Mouse (Mus musculus) forebrain, embryonic 12.5 days (tissue): ENCODE data around the gene Elmo2. TPM values are rescaled to one million over a fixed set of nuclear protein-coding genes. Genes with fewer than 3 reads are reported as not detected.

Source experiments
- ATAC-seq: fragments of 200-750 bp; cut with Nextera tagmentation; 2 replicates; pipeline ENCODE4 v1.8.0; 2017; ENCODE audit warnings: moderate TSS enrichment; ENCODE audit not compliant: low FRiP score
- H3K27ac ChIP-seq: fragments of 300-500 bp; sonication (generic); 2 replicates; pipeline ENCODE4 v1.5.1; 2016; ENCODE audit warnings: mild to moderate bottlenecking
- H3K27me3 ChIP-seq: fragments of 300-500 bp; sonication (generic); 2 replicates; pipeline ENCODE4 v1.6.1; 2016; ENCODE audit warnings: mild to moderate bottlenecking
- H3K36me3 ChIP-seq: fragments of 300-500 bp; sonication (generic); replicated peaks from 2 replicates; pipeline ENCODE4 v1.6.1; 2016; ENCODE audit warnings: mild to moderate bottlenecking
- H3K4me1 ChIP-seq: fragments of 300-500 bp; sonication (generic); 2 replicates; pipeline ENCODE4 v1.6.1; 2016
- H3K4me2 ChIP-seq: fragments of 300-500 bp; sonication (generic); 2 replicates; pipeline ENCODE4 v1.6.1; 2016; ENCODE audit warnings: mild to moderate bottlenecking, moderate library complexity
- H3K4me3 ChIP-seq: fragments of 300-500 bp; sonication (generic); replicated peaks from 2 replicates; pipeline ENCODE4 v1.5.1; 2016; ENCODE audit warnings: mild to moderate bottlenecking
- H3K9ac ChIP-seq: fragments of 300-500 bp; sonication (generic); 2 replicates; pipeline ENCODE4 v1.6.1; 2016; ENCODE audit warnings: mild to moderate bottlenecking
- H3K9me3 ChIP-seq: fragments of 300-500 bp; sonication (generic); 2 replicates; pipeline ENCODE4 v1.6.1; 2016
- WGBS: fragments of 180-500 bp; shearing (Covaris S2); methylation state at CpG from one replicate; pipeline ENCODE4 v1.1.7; 2016; 5-methylcytosine and 5-hydroxymethylcytosine counted together
- polyA plus RNA-seq: library from polyadenylated mRNA; unstranded; fragments of >200 nt; fragmentation: Nextera tagmentation; extraction: Ambion mirVana; gene quantifications from 2 replicates; pipeline ENCODE4 v1.2.1, GENCODE M21; 2016

The Elmo2 gene
- polyA plus RNA-seq, 1 experiment from 2014 or later, result 94.6 TPM

DNA sequence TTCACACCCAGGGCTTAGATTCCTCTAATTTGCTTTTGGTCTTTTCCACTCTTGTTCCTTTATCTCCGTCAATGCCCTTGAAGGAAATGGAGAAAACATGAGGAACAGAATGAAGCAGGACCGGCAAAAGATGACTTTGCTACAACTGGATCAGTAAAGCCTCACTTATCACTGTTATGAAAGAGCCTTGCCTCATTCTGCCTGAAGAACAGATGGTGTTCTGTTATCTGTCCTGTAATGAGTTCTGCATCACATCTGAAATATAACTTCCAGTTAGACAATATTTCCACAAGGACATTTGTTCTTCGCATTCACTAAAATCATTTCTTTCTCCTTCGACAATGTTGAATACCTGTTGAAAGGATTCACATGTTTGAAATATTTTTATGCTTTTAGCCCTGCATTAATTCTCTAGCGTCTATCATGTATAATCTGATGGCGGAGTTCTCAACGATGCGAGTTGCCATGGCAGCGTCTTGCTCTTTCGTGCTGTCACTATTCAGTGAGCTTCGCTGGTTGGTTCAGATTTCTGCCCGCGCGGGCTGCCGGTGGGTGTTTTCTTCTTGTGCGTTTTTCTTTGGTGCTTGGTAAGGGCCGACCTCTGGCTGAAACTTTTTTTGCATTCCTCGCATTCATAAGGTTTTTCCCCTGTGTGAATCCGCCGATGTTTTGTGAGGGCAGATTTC lies 25.7 kb upstream of the Elmo2 start:
- Histone ChIP-seq H3K9ac (no peak overlapping the region), H3K4me1 (no peaks in the 10 kb centered on the region), H3K36me3 (peaks cover 26% of the 10 kb centered on the region), H3K4me3 (no peak overlapping the region), H3K27ac (no peak overlapping the region), H3K4me2 (no peak overlapping the region), H3K27me3 (no peaks in the 10 kb centered on the region), H3K9me3 (peaks cover 27% of the 10 kb centered on the region)
- WGBS, result 91% methylated on average over 20 of the region's 20 CpGs
- ATAC-seq, result no peak

DNA sequence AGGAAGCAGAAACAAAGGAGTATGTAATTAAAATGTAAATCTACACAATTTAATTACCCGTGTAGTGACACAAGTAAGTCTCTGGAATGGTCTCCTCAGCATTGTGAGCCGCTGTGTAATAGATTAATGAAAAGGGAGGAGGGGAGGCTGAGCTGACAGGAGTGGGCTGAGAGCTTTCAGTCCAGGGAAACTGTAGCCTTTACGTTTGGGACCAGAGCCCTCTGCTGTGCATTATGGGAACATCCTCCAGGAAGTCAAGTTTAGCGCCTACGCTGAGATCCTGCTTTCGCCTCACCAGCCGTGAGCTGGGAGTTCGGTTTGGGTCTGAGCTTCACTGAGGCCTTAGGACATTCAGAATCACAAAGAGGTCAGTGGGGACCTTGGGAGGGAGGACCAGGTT lies 23.2 kb upstream of the Elmo2 start:
- H3K4me2 ChIP-seq, result no peak overlapping the region
- no peaks in the 10 kb centered on the region for H3K27me3 ChIP-seq
- peaks cover 26% of the 10 kb centered on the region for H3K36me3 ChIP-seq
- H3K9me3 ChIP-seq, result peaks cover 23% of the 10 kb centered on the region
- 24% methylated on average over 8 of the region's 8 CpGs for WGBS
- H3K9ac ChIP-seq, result no peak overlapping the region
- H3K27ac ChIP-seq, result no peak overlapping the region
- no peaks in the 10 kb centered on the region for H3K4me1 ChIP-seq
- H3K4me3 ChIP-seq, result no peak overlapping the region
- ATAC-seq, result 0 out of 2 replicates have a peak, but pooled peaks have one; percentile 39

DNA sequence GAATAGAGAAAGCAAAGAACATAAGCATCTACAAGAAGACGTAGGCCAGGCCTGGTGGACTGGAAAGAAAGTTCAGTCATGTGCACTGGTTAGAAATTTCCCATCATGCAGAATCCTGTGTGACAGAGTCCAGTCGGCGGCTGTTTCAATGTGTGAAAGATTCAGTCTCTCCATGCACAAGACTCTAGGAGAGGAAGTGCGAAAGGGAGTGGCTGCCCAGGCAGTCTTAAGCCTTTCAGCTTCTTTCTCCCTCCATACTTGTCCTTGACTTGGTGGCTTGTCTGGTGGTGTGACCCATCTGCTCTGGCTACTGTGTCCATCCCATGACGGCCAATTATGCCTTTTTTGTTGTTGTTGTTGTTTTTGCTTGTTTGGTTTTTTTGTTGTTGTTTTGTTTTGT lies 19.9 kb upstream of the Elmo2 start:
- Histone ChIP-seq H3K4me3 (no peak overlapping the region), H3K9ac (no peak overlapping the region), H3K36me3 (no peaks in the 10 kb centered on the region), H3K4me1 (no peaks in the 10 kb centered on the region), H3K4me2 (no peak overlapping the region), H3K27ac (no peak overlapping the region), H3K9me3 (no peaks in the 10 kb centered on the region; the same call in 1 of the 2 replicates), H3K27me3 (no peaks in the 10 kb centered on the region)
- ATAC-seq, result no peak
- 92% methylated on average over 5 of the region's 5 CpGs for WGBS

DNA sequence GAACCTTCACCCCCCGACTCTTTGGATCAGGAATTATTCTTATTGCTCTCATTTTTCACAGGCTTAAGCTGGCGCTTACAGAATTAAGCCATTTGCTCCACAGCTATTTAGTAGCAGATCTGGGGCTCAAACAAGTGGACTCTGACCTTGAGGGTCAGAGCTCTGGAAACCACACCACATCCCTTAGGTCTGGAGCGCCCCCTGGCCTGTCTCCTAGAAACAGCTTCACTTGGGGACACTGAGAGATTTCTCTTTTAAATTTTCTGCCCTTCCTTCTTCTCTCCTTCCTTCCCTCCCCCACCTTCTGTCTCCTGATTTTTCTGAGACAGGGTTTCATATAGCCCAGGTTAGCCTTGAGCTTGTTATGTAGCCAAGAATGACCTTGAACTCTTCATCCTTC lies 10.9 kb upstream of the Elmo2 start:
- Histone ChIP-seq H3K4me3 (no peak overlapping the region), H3K4me2 (no peak overlapping the region), H3K27me3 (0 out of 2 replicates have a peak, but pooled peaks cover 6% of the 10 kb centered on the region), H3K9ac (no peak overlapping the region), H3K4me1 (peaks cover 11% of the 10 kb centered on the region; the same call in 1 of the 2 replicates), H3K36me3 (no peaks in the 10 kb centered on the region), H3K27ac (no peak overlapping the region), H3K9me3 (no peaks in the 10 kb centered on the region)
- WGBS, result 27% methylated on average over 3 of the region's 3 CpGs
- ATAC-seq, result no peak

- Histone ChIP-seq H3K27me3 (peaks cover 16% of the 10 kb centered on the region), H3K4me3 (no peak overlapping the region), H3K36me3 (no peaks in the 10 kb centered on the region), H3K4me1 (peaks cover 15% of the 10 kb centered on the region), H3K9me3 (no peaks in the 10 kb centered on the region), H3K27ac (no peak overlapping the region), H3K9ac (no peak overlapping the region), H3K4me2 (no peak overlapping the region)
- ATAC-seq, result no peak
- WGBS, result 45% methylated on average over 14 of the region's 14 CpGs
Measured at GRCm38 (mm10) chr2:165332610-165333210, 6.4 kb upstream of the Elmo2 start.

GRCm38 (mm10) chr2:165329703-165330102 lies 3.4 kb upstream of the Elmo2 start:
- Histone ChIP-seq H3K36me3 (no peaks in the 10 kb centered on the region), H3K4me3 (no peak overlapping the region), H3K27me3 (peaks cover 16% of the 10 kb centered on the region), H3K9me3 (no peaks in the 10 kb centered on the region), H3K4me2 (no peak overlapping the region), H3K27ac (no peak overlapping the region), H3K9ac (no peak overlapping the region), H3K4me1 (peaks cover 33% of the 10 kb centered on the region)
- no peak for ATAC-seq
- 65% methylated on average over 3 of the region's 3 CpGs for WGBS

DNA sequence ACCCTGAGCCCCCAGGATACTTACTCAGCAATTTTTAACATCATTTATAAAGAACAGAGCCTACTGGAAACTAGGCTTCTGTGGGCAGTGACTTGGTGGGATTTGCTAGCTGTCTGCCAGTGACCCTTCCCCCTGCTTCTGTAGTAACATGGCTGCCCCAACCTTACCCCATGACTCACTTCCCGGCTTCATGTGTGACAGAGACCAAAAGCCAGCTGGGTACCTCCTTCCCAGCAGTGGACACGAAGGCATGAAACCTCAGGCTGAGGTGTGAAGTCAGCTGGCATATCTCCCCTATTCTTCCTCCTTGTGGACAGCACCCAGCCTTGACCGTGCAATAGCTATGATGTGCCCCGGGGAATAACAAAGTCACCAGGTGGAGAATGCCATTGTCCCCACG lies 2.5 kb upstream of the Elmo2 start:
- H3K4me1 ChIP-seq, result peaks cover 43% of the 10 kb centered on the region
- no peak overlapping the region for H3K27ac ChIP-seq
- H3K4me3 ChIP-seq, result no peak overlapping the region
- 81% methylated on average over 5 of the region's 5 CpGs for WGBS
- no peak for ATAC-seq
- H3K4me2 ChIP-seq, result no peak overlapping the region
- H3K9ac ChIP-seq, result no peak overlapping the region
- peaks cover 16% of the 10 kb centered on the region for H3K27me3 ChIP-seq
- no peaks in the 10 kb centered on the region for H3K9me3 ChIP-seq
- H3K36me3 ChIP-seq, result no peaks in the 10 kb centered on the region

DNA sequence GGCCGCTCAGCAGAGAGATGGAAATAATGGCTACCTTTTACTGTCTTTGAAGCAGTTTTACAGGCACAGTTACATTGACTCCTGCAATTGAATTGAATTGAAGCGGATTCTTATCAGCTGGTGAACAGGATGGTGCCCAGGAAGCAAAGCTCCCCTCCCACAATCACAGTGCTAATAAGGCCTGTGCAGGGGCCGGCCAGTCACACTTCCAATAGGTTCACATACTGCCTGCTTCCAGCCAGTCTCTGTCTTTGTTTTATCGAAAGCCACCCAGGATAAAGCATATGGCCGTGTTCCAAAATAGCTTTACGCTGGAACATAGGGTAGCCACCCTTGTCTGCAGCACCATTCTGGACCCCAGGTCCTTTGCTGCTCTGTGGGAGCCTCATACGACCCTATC lies 1.1 kb upstream of the Elmo2 start:
- Histone ChIP-seq H3K27ac (peak overlapping the region; percentile 89), H3K9me3 (no peaks in the 10 kb centered on the region), H3K4me3 (peak overlapping the region; percentile 93), H3K27me3 (peaks cover 16% of the 10 kb centered on the region), H3K9ac (peak overlapping the region; percentile 89), H3K4me2 (peak overlapping the region; percentile 77), H3K4me1 (peaks cover 48% of the 10 kb centered on the region), H3K36me3 (no peaks in the 10 kb centered on the region; the same call in 1 of the 2 replicates)
- ATAC-seq, result no peak
- WGBS, result 32% methylated on average over 7 of the region's 7 CpGs

GRCm38 (mm10) chr2:165325521-165326303 lies 567 bp downstream of the Elmo2 start:
- under 1% methylated on average over 25 of the region's 30 CpGs for WGBS
- Histone ChIP-seq H3K27ac (peak overlapping the region; percentile 89), H3K4me3 (peak overlapping the region; percentile 93), H3K27me3 (peaks cover 19% of the 10 kb centered on the region), H3K36me3 (no peaks in the 10 kb centered on the region; the same call in 1 of the 2 replicates), H3K9ac (peak overlapping the region; percentile 89), H3K4me2 (peak overlapping the region; percentile 77), H3K9me3 (no peaks in the 10 kb centered on the region), H3K4me1 (peaks cover 63% of the 10 kb centered on the region)
- peak; percentile 36; the same call in 1 of the 2 replicates for ATAC-seq

DNA sequence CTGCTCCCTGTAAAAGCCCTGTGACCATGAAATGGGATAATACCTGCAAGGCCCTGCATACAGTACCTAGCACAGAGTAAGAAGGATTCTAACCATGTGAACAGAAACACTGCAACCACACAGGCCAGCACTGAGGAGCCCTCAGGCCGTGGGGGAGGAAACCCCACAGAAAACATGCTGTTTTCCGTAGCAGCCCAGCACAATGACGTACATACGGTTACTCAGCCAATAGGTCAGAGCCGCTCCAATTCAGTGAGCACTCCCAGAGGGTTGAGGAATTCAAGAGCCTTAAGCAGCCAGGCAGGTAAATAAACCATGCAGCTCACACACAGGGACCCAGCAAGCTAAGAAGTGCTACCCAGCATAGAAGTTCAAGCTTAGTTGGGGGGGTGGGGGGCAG lies 2.4 kb downstream of the Elmo2 start:
- H3K27me3 ChIP-seq, result peaks cover 18% of the 10 kb centered on the region; the same call in 1 of the 2 replicates
- no peak overlapping the region for H3K27ac ChIP-seq
- WGBS, result 49% methylated on average over 5 of the region's 5 CpGs
- no peak overlapping the region for H3K4me3 ChIP-seq
- peaks cover 72% of the 10 kb centered on the region for H3K4me1 ChIP-seq
- no peak for ATAC-seq
- no peak overlapping the region for H3K9ac ChIP-seq
- H3K9me3 ChIP-seq, result no peaks in the 10 kb centered on the region
- peak overlapping the region; percentile 5; the same call in 1 of the 2 replicates for H3K4me2 ChIP-seq
- no peaks in the 10 kb centered on the region; the same call in 1 of the 2 replicates for H3K36me3 ChIP-seq

DNA sequence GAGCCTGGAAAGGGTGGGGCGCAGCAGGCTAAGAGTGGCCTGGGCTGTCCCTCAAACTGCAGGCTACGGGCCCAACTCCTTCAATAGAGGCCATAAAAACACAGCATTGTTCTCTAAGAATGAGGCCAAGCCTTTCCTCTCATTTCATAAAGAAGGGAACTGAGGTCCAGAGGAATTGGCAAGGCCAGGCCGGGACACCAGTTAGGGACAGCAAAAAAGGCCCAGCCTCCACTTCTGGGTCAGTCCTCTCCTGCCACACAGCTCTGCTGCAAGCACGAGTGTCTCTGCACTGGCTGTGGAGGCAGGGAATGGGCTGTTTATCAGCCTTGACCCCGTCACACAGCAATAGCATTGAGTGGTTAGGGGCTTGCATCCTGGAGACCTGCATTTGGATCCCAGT lies 2.8 kb downstream of the Elmo2 start:
- ATAC-seq, result no peak
- WGBS, result 57% methylated on average over 5 of the region's 5 CpGs
- Histone ChIP-seq H3K4me2 (no peak overlapping the region), H3K9me3 (no peaks in the 10 kb centered on the region), H3K4me3 (no peak overlapping the region), H3K9ac (no peak overlapping the region), H3K36me3 (no peaks in the 10 kb centered on the region; the same call in 1 of the 2 replicates), H3K27ac (no peak overlapping the region), H3K4me1 (peaks cover 76% of the 10 kb centered on the region), H3K27me3 (peaks cover 16% of the 10 kb centered on the region; the same call in 1 of the 2 replicates)
